Mouse (Mus musculus): ENCODE results near the gene Qtrt2.

The Qtrt2 gene

GRCm38 (mm10) chr16:43816321-43816720 is 110.3 kb downstream of the Qtrt2 start:
- DNase-seq (ENCODE audit: low spot score), result no peak

- DNase-seq (ENCODE audit: low spot score), result no peak
These were observed 112.0 kb downstream of the Qtrt2 start for GRCm38 (mm10) chr16:43814644-43815043.
